Mouse (Mus musculus): Measurements from ENCODE around the gene Mllt6.

The Mllt6 gene

DNA sequence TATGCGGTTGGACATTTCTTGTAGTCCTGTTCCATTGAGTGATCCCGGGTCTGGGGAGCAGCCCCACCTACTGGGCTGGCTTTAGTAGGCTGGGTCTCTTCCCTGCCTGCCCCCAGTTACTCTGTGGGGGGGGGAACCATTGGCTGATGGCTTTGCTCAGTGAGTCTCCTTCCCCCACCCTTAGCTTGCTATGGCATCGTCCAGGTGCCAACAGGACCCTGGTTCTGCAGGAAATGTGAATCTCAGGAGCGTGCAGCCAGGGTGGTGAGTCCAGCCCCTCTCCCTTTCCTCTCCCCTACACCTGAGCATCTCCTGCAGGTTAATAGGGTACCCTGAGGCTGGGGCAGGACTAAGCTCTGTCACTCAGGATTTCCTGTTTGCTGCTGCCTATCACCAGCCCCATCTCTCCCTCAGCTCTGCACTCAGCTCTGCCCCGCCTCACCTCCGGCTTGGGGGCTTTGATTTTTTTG lies 1.6 kb downstream of the Mllt6 start:
- no peak for ATAC-seq (ENCODE audit: insufficient number of reproducible peaks, low FRiP score, low TSS enrichment)

DNA sequence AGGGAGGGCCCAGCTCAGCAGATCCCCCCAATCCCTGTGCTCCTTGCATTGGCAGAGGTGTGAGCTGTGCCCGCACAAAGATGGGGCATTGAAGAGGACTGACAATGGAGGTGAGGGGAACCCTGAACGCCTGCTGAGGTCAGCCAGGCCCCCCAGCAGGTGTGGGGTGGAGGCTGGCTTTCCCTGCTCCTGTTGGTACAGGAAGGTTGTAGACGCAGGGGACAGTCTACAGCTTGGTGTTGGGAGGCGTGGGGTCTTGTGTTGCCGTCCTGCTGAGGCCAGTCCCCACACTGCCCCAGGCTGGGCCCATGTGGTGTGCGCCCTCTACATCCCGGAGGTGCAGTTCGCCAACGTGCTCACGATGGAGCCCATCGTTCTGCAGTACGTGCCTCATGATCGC lies 2.2 kb downstream of the Mllt6 start:
- no peak for ATAC-seq (ENCODE audit: insufficient number of reproducible peaks, low FRiP score, low TSS enrichment)

DNA sequence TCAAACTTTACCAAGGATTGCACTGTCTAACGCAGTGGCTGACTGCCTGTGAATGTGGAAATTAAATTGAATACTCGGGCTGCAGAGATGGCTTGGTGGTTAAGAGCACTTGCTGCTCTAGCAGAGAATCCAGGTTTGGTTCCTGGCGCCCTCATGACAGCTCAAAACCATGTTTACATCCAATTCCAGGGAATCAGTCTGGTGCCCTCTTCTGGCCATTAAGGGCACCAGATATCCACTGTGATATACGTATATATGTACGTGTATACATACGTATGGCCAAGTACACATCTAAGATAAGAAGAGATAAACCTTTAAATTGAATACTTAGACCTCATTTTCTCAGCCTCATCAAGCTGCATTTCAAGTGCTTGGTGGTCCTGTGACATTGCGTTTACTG lies 3.0 kb downstream of the Mllt6 start:
- ATAC-seq (ENCODE audit: insufficient number of reproducible peaks, low FRiP score, low TSS enrichment) = no peak

DNA sequence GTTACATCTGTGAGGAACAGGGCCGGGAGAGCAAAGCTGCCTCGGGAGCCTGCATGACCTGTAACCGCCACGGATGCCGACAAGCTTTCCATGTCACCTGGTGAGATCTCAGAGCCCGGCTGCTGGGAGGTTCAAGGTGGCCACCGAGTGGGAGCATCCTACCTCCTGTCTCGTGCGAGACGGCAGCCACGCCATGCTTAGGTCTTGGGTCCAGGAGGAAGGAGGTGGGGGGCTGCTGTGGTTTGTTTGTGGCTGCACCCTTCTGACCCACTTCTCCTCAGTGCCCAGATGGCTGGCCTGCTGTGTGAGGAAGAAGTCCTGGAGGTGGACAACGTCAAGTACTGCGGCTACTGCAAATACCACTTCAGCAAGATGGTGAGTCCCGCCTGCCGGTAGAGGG lies 3.6 kb downstream of the Mllt6 start:
- no peak for ATAC-seq (ENCODE audit: insufficient number of reproducible peaks, low FRiP score, low TSS enrichment)

DNA sequence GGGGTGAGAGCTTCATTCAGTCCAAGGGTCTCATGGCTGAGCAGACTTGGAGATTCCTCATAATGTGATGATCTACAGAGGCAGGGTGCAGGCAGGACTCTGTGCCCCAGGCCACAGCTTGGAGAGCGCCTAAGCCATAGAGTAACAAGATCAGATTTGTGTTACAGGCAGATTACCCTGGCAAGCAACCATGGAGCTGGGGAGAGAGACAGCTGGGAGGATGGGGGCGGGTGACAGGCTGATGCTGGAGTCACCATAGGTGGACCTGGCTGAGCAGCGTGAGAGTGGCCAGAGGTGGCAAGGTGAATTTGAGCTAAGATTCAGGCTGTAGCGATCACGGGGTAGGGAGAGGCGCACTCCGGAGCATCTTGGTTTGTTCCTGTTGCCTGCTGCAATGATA lies 4.9 kb downstream of the Mllt6 start:
- ATAC-seq (ENCODE audit: insufficient number of reproducible peaks, low FRiP score, low TSS enrichment) = no peak

GRCm38 (mm10) chr11:97669268-97669667 lies 6.1 kb downstream of the Mllt6 start:
- ATAC-seq (ENCODE audit: insufficient number of reproducible peaks, low FRiP score, low TSS enrichment) = no peak

DNA sequence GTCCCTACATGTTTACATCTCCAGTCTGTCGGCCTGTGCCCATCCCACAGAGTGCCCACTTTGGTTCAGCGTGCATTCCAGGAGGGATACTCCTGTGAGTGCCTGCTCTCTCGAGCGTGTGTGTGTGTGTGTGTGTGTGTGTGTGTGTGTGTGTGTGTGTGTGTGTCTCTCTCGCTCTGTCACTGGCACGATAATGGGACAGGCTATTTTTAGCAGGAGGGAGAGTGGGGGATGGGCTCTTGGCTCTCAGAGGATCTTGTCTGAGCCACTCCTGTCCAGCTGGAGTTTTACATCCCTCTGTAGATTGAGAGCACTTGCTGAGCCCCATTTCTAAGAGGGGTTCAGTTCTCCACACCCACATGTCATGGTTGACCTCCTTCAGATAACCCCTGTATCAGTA lies 6.6 kb downstream of the Mllt6 start:
- no peak for ATAC-seq (ENCODE audit: insufficient number of reproducible peaks, low FRiP score, low TSS enrichment)

- no peak for ATAC-seq (ENCODE audit: insufficient number of reproducible peaks, low FRiP score, low TSS enrichment)
Observed at GRCm38 (mm10) chr11:97670234-97671176, 7.3 kb downstream of the Mllt6 start.

DNA sequence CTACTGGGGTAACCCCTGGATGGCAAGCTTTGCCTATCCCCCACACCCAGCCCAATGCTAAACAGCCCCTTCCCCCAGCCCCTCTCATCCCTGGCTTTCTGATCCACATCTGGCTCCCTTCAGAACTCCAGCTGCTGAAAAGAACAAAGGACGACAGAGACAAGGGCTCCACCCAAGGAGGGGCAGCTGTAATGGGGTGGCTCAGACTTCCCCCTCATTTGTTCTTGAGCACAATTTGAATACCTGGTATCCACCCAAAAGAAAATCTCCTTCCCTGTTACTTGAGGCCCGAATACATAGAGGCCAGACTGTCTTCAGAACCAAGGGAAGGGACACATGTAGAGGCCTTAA lies 7.9 kb downstream of the Mllt6 start:
- no peak for ATAC-seq (ENCODE audit: insufficient number of reproducible peaks, low FRiP score, low TSS enrichment)

DNA sequence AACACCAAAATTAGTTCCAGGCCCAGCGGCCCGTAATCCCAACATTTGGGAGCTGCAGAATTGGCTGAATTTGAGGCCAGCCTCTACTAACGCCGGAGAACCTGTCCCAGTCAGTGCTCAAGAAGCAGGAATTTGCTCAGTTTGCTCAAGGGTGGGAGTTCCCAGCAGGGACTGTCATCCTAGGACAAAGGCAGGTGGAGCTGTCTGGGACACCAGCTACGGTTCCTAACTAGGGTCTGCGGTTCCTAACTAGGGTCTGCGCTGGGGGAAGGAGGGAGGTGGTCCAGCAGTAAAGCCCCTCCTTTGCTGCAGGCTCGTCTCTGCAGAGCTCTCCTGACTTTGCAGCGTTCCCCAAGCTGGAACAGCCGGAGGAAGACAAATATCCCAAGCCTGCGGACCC lies 9.9 kb downstream of the Mllt6 start:
- ATAC-seq (ENCODE audit: insufficient number of reproducible peaks, low FRiP score, low TSS enrichment) = no peak

GRCm38 (mm10) chr11:97676050-97676754 lies 13.0 kb downstream of the Mllt6 start:
- ATAC-seq (ENCODE audit: insufficient number of reproducible peaks, low FRiP score, low TSS enrichment) = no peak

DNA sequence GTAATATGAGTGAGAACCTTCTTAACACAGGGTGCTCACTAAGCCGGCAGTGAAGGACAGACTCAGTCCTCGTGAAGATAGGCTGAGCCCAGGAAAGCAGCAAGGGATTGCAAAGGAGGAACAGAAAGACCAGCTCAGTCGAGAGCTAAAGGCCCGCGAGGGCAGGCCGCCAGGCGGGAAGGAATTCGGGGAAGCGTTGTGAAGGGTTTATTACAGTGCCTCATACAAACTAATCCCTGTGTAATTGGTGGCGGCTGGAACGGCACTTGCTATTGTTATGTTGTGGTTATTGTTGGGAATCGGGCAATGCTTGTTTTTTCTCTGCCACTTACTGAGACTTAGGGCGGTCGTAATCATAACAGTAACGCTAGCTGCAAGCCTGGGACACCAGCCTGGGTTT lies 14.2 kb downstream of the Mllt6 start:
- ATAC-seq (ENCODE audit: insufficient number of reproducible peaks, low FRiP score, low TSS enrichment) = no peak

DNA sequence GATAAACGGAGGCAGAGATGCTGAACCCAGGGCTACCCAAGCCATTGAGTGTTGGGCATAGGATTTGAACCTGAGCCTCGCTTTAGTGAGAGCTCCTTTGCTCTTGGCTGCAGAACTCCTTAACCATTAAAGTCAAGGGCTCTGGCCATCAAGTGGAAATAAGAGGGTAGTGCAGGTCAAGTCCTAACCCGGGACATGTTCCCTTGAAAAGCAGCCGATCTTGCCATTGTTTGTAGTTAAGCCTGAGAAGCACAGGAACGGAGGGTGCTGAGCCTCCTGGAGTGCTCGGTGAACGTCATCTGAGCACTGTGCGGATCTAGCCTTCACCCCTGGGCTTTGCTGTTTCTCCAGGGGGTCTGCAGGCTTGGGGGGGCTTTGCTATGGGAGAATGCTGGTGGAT lies 14.6 kb downstream of the Mllt6 start:
- no peak for ATAC-seq (ENCODE audit: insufficient number of reproducible peaks, low FRiP score, low TSS enrichment)

DNA sequence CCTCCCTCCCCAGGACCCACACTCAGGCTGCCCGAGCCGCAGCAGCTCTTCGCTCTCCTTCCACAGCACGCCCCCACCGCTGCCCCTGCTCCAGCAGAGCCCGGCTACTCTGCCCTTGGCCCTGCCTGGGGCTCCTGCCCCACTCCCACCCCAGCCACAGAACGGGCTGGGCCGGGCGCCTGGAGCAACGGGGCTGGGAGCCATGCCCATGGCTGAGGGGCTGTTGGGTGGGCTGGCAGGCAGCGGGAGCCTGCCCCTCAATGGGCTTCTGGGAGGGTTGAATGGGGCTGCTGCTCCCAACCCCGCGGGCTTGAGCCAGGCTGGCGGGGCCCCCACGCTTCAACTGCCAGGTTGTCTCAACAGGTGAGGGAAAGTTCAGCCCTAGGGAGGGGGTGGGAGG lies 15.1 kb downstream of the Mllt6 start:
- no peak for ATAC-seq (ENCODE audit: insufficient number of reproducible peaks, low FRiP score, low TSS enrichment)

- no peak for ATAC-seq (ENCODE audit: insufficient number of reproducible peaks, low FRiP score, low TSS enrichment)
Observed at GRCm38 (mm10) chr11:97680430-97680829, 17.2 kb downstream of the Mllt6 start.

GRCm38 (mm10) chr11:97682504-97683055 lies 19.4 kb downstream of the Mllt6 start:
- ATAC-seq (ENCODE audit: insufficient number of reproducible peaks, low FRiP score, low TSS enrichment) = no peak

GRCm38 (mm10) chr11:97684063-97684680 lies 21.0 kb downstream of the Mllt6 start:
- ATAC-seq (ENCODE audit: insufficient number of reproducible peaks, low FRiP score, low TSS enrichment) = no peak

DNA sequence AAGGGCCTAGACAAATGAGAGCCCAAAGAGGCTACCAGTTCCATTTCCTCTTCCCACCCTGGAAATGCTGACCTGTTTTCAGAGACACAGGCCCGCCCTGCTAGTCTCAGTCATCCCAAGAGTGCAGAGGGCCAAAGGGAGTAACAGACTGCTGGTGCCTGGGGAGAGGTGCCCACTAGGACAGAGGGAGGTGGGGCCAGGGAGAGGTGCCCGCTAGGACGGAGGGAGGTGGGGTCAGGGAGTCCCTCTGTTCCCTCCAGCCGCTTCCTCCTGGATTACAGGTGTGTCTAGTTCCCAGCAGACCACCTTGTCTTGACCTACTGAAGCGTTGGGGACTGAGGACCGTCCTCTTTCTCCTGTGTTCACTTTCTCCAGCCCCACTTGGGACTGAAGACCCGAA lies 21.6 kb downstream of the Mllt6 start:
- ATAC-seq (ENCODE audit: insufficient number of reproducible peaks, low FRiP score, low TSS enrichment) = no peak

GRCm38 (mm10) chr11:97685613-97686321 lies 22.6 kb downstream of the Mllt6 start, which contains the start of gene Cisd3:
Cisd3 (plus strand) TSS chr11:97685826.
- peak; percentile 85 for ATAC-seq (ENCODE audit: insufficient number of reproducible peaks, low FRiP score, low TSS enrichment)

DNA sequence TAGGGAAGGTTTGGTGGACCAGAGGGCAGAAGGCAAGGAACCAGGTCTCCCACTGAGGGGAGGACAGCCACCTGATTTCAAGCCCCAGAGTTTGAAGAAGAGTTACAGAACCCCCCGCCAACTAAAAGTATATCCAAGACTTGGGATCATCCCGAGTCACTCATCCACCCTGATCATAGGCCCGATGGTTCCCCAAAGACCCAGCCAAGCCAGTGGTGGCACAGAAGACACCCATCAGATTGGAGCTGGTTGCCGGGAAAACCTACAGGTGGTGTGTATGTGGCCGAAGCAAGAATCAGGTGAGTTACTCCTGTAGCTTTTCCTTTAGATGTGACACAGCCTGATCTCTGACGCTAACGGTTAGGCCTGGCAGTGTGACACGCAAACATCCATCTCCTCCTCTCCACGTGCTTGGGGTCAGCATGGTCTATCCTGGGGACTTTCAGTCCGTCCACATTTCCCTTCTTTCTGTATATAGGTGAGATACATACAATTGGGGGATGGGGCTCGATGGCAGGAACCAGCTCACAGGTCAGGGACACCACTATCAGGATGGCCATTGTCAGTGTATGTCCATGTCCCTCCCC lies 23.2 kb downstream of the Mllt6 start:
- ATAC-seq (ENCODE audit: insufficient number of reproducible peaks, low FRiP score, low TSS enrichment) = no peak
